Mouse (Mus musculus) kidney, postnatal 25 days (tissue): ENCODE data around the gene Itpripl2.
A peak's percentile ranks its signal among the peaks of the same experiment; 100 is the strongest.

Source experiments
- DNase-seq, 2 experiments: peaks; one replicate each; pipeline ENCODE4 v3.0.0; 2021; ENCODE audit warnings: mixed read lengths in 2 of 2

The Itpripl2 gene

GRCm38 (mm10) chr7:118491431-118492147 lies at the start of gene Itpripl2:
Gene Itpripl2 (minus strand): TSS chr7:118491975.
- DNase-seq = peak; percentile 81 to 90

DNA sequence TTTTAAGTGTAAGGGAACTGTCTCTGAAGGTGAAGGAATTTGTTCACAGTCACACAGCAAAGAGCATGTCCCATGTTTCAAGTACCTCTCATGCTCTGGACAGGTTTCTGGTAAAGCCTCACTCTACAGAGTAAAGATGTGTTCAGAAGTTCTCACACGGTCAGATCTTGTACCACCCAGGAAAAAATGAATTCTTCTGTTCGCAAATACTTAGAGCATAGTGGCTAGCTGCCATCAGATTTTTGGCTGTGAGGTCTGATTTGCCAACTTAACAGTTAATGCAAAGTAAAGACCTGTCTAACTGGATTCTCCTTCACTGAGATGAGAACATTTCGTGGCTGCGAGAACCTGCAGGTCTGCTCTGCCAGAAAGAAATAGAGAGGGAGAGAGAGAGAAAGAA lies 43.3 kb upstream of the Itpripl2 start:
- no peak for DNase-seq

DNA sequence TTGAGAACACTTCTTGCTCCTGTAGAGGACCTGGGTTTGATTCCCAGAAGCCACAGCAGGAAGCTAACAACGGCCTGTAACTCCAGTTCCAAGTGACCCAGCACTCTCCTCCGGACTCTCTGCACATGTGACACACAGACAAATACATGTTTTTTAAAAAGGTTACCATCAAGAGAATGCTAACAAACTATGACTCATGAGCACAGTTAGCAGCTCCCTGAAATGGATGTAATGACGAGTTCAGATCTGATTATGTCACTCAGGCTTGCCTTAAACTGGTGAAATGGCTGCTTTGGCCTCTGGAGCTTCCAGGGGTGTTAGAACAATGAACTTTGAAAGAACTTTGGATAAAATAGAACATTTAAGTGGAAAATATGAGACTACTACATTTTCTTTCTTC lies 42.6 kb upstream of the Itpripl2 start:
- DNase-seq = no peak

GRCm38 (mm10) chr7:118533178-118533578 lies 41.4 kb upstream of the Itpripl2 start, which contains the start of gene Coq7:
Gene Coq7 (minus strand): TSS chr7:118533356.
- DNase-seq = peak; percentile 97

- DNase-seq = peak; percentile 98 to 99
These were observed 40.9 kb upstream of the Itpripl2 start for GRCm38 (mm10) chr7:118532519-118533177.

- DNase-seq = no peak
These were observed 35.2 kb upstream of the Itpripl2 start for GRCm38 (mm10) chr7:118526967-118527366.

GRCm38 (mm10) chr7:118522077-118522476 lies 30.3 kb upstream of the Itpripl2 start:
- DNase-seq = no peak

DNA sequence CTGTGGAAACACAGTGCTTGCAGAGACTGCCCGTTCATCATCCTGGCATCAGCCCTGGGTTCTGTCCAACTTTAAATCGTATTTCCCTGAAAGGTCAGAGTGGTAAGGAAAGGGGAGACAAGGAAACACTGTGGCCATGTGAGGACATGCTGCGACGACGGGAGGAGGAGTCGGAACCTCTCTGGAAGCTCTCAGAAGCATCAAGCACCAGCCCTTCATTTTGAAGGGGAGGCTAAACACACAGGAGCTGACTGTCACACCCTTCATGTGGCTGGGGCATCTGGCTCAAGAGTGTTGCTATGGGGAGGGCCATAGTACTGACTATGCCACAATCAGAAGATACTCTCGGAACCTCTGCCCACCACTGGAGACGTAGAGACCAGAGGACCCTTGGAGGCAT lies 27.9 kb upstream of the Itpripl2 start:
- DNase-seq = no peak

DNA sequence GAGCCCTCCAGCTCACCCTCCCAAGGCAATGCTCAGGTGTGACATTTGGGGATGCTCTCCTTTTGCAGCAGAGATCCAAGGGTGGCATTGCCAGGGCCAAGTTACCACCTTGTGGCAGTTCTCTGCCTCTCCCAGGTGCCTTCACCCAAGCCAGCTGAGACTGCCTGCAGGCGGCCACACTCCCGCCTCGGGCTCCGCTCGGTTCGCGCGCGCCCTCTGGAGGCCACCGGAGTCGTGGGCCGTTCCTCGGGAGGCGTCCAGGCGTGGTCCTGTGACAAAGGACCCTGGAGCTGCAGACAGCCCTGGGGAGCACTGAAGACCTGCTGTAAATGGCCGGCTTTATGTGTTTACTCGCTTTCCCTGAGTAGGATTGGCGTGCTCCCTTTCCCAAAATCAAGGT lies 26.9 kb upstream of the Itpripl2 start:
- DNase-seq = peak; percentile 81 to 83

DNA sequence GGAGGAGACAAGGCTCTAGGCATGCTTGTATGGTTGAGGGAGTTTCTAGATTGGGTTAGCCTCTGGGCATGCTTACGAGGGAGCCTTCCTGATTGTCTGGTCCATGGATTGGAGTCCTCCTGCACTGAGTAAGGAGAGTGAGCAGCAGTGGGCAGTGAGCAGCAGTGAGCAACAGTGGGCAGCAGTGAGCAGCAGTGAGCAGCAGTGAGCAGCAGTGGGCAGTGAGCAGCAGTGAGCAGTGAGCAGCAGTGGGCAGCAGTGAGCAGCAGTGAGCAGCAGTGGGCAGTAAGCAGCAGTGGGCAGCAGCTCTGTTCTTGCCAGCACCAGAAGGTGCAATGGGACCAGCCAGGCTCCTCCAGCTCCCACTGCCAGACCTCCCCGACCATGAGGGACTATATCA lies 26.0 kb upstream of the Itpripl2 start:
- DNase-seq = peak in 1 of 2 experiments; percentile 10

- DNase-seq = no peak
These were observed 16.8 kb upstream of the Itpripl2 start for GRCm38 (mm10) chr7:118508556-118508955.

DNA sequence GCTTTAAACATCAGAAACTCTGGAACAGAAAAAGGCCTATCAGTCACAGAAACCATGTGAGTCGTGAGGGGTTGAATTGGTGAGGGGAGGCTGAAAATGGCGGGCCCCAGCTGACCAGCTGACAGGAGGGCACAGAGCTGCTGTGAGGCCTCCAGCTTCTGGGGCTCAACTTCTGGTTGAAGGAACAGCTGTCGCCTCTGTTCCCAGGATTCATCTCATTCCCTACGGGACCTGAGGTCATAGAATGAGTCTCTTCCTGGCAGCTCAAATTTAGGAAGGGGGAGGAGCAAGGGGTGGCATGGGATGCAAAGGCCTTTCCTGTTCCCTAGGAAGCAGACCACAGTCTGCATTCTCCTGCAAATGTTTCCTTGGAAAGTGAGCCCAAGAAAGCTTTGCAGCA lies 12.1 kb upstream of the Itpripl2 start:
- DNase-seq = no peak

DNA sequence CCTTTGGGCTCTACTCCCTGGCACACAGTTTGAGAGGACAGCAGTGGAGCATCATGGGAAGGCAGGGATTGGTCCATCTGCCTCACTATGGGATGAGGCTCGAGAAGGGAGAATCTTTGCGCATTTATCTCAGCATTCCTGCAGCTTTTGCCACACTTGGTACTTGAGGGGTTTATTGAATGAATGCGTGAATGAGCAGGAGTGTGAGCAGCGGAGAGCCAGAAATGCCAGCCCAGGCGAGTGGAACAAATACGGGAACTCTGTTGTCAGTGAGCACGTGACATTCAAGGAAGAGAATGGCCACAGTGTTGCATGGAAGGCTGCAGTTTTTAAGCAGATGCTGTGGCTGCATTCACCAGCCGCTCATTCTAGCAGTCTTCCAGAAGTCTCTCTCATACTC lies 10.6 kb upstream of the Itpripl2 start:
- no peak for DNase-seq

- no peak for DNase-seq
These were observed 8.1 kb upstream of the Itpripl2 start for GRCm38 (mm10) chr7:118499784-118500435.

DNA sequence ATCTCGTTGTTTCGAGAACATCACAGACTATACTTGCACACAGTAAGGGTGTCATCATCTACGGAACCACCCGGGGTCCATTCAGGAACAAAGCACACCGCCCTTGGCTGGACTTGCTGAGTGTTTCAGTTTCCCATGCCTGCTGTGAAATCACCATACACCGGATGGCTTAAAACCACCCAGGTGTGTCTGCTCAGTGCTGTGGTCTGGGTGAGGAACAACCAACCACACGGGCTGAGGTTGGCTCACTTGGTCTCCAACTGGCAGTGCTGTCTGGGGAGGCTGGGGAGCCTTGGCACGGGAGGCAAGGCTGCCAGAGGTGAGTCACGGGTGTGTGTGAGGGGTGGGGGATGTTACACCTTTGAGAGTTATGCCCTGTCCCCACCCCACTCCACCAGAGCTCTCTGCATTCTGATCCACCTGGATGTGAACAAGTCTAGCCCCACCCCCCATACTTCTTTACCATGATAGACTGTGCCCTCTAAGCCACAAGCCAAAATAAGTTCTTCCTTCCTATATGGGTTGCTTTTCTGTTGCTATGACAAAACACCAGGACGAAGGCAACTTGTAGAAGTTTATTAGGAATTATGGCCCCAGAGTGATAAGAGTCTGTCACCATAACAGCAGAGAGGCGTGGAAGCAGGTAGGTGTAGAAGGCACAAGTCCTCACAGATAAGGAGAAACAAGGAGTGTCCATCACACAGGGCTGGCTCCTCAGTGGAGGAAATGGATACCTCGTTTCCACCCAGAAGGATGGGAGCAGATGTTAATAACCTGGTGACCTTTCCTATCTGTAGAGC lies 7.4 kb upstream of the Itpripl2 start:
- no peak for DNase-seq

- no peak for DNase-seq
These were observed 3.3 kb upstream of the Itpripl2 start for GRCm38 (mm10) chr7:118494892-118495579.

DNA sequence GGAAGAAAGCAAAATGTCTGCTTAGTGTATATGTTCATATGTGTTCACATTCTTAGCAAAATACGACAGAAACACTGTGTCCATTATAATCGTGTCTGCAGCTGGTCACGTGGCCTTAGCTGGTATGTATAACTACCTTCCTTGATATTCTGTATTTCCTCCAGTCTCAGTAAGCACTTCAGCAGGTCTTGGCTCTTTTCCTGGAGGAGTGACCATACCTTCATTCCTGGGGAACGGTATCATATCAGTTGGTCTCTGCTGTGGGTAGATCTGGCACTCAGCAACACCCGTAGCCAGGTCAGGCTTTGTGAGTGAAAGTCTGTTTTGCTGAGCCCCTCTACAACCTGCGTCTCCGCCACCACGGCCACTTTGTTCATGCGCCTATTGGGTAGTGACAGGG lies 2.1 kb upstream of the Itpripl2 start:
- no peak for DNase-seq

- peak; percentile 24 to 51 for DNase-seq
These were observed 927 bp downstream of the Itpripl2 start for GRCm38 (mm10) chr7:118490666-118491430.

DNA sequence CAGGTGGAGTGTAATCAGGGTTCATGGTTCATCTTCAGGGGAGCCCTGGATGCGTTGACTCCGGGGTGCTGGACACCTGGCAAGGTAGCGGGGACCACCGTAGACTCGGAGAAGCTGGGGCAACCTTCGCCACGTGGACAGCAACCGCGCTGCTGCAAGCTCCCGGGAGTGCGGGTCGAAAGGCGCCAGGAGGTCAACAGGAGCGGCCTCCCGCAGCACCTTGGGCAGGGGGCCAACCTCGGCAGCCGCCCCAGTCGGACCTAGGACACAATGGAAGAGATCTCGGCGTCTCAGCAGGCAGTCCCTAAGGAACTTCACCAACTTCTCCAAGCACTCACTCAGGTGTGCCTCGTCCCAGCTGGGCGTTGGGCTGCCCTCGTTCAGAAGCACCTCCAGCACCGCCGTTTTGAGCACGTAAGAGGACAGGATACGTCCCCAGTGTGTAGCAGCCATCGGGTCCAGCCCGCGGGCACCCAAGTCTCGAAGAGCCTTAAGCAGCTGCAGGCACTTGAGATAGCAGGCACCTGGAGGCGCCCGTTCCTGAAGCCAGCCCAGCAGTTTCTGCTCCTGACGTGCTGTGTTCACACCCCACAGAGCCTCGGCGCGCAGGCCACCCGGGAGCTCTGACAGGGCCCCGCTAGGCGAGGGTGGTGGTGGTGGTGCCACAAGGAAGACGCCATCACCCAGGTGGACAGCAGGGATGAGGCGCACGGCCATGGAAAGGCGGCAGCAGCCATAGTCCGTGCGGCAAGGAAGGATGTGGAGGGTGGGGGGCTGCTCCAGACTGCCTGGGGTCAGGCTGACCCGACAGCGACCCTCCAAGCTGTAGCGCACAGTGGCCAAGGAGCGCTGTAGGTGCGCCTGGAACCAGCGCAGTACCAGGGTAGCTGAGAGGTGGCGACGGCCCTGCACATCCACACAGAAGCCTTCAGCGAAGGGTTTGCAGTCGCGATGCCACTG lies 1.8 kb downstream of the Itpripl2 start:
- DNase-seq = peak in 1 of 2 experiments; percentile 39

DNA sequence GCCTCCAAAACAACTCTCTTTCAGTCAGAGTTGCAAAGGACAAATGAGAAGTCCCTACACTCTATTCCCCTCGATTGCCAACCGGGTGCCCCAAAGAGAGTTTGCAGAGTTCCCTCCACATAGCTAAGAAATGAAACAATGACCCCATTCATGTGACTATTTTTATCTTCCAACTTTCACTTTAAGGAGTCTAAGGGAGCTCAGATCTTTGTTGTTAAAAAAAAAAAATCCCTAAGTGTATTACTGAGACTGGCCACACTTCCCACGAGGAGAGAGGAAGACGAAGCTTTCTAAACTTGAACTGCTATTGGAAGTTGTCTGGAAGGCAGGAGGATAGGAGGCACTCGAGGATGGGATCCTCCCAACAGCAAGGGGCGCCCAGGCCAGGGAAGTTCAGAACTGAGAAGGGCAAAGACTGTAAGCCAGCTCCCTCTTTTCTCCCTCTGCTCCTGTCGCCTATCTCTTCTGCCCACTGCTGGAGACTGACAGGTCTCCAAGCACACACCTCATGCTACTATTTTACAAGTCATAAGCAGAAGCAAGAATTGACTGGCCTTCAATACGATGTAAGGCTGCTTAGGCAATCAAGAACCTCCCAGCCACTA lies 3.6 kb downstream of the Itpripl2 start:
- DNase-seq = no peak
